Mouse (Mus musculus) cerebellum, adult 2 months (tissue): ENCODE measurements around the gene Hoxc10.

Experiments
- CTCF ChIP-seq: fragments of 200-500 bp; IDR thresholded peaks from 2 replicates; pipeline ENCODE4 v1.5.1; 2011; ENCODE audit warnings: low read depth, mild to moderate bottlenecking, control low read depth, low read length, moderate library complexity, borderline replicate concordance; ENCODE audit not compliant: insufficient read depth
- POLR2A ChIP-seq: fragments of 200-500 bp; IDR thresholded peaks from 2 replicates; pipeline ENCODE4 v1.6.1; 2011; ENCODE audit warnings: low read length, control low read depth, borderline replicate concordance; ENCODE audit not compliant: insufficient read depth

GRCm38 (mm10) chr15:102959663-102960191, 6.9 kb upstream of the Hoxc10 start:
- no peak for TF ChIP-seq POLR2A
- no peak for TF ChIP-seq CTCF
